Comparison of ENCODE assay signal across 11 mouse cellular contexts in genomic region chr6:117563704-117564103, GRCm38 (mm10).
A peak's percentile ranks its signal among the peaks of the same experiment; 100 is the strongest.
DNase-seq lines count a peak whose midpoint lies in the region; ATAC-seq and TF ChIP-seq lines count a peak whose summit lies in the region.
"Had no signal": no experiment of that assay in that cellular context is flagged by ENCODE, and none has a peak within 500 bp of the region (broad histone marks: within the 10 kb centered on the region; RNA-seq: fewer than 3 reads in every experiment).

No protein-coding gene starts in this region.

- no peak overlapping the region for H3K9ac ChIP-seq in heart, embryonic 14.5 days (ENCODE audit: low read length)
- H3K9ac ChIP-seq in heart, adult 2 months (ENCODE audit: low read depth, low read length): no peak overlapping the region
- H3K9ac ChIP-seq in midbrain, postnatal 0 days (replicated peaks; ENCODE audit: low read length, poor library complexity, severe bottlenecking): no peak overlapping the region
- H3K9ac ChIP-seq in midbrain, embryonic 15.5 days: no peak overlapping the region
- H3K9ac ChIP-seq: hindbrain, embryonic 15.5 days had no signal

- no peak for ATAC-seq in heart, embryonic 14.5 days (ENCODE audit: insufficient number of reproducible peaks, insufficient read depth, low FRiP score, low read depth)
- ATAC-seq in midbrain, postnatal 0 days (ENCODE audit: low FRiP score): no peak
- no peak for ATAC-seq in midbrain, embryonic 15.5 days (replicated peaks)

- TF ChIP-seq POLR2A in heart, adult 2 months (IDR thresholded peaks at IDR 0.05; ENCODE audit: insufficient read depth, low read depth, low read length): no peak

- 0 out of 2 replicates have a peak overlapping the region, but pooled peaks have one; percentile 18 for H3K4me2 ChIP-seq in heart, embryonic 14.5 days (ENCODE audit: low read length)
- no peak overlapping the region for H3K4me2 ChIP-seq in midbrain, postnatal 0 days (ENCODE audit: low read depth, low read length, poor library complexity, severe bottlenecking)
- no peak overlapping the region for H3K4me2 ChIP-seq in midbrain, embryonic 15.5 days
- H3K4me2 ChIP-seq: hindbrain, embryonic 15.5 days; midbrain, embryonic 11.5 days had no signal

- H3K36me3 ChIP-seq in heart, embryonic 14.5 days (ENCODE audit: control insufficient read depth, insufficient read depth, low read length): no peaks in the 10 kb centered on the region
- H3K36me3 ChIP-seq in heart, adult 2 months (ENCODE audit: control insufficient read depth, insufficient read depth, low read length): no peaks in the 10 kb centered on the region; the same call in 1 of the 2 replicates
- no peaks in the 10 kb centered on the region for H3K36me3 ChIP-seq in midbrain, postnatal 0 days (ENCODE audit: insufficient read depth, low read length)
- H3K36me3 ChIP-seq in midbrain, embryonic 15.5 days (replicated peaks): no peaks in the 10 kb centered on the region
- H3K36me3 ChIP-seq: hindbrain, embryonic 15.5 days had no signal

- WGBS in heart, embryonic 14.5 days: 88% methylated on average over 1 of the region's 1 CpGs
- 97% methylated on average over 1 of the region's 1 CpGs for WGBS in heart, adult 2 months
- WGBS in midbrain, postnatal 0 days: 96% methylated on average over 1 of the region's 1 CpGs
- 83% methylated on average over 1 of the region's 1 CpGs for WGBS in midbrain, embryonic 15.5 days

- no peak for TF ChIP-seq CTCF in heart, adult 2 months (IDR thresholded peaks at IDR 0.05)
- TF ChIP-seq CTCF in midbrain, postnatal 0 days (IDR thresholded peaks at IDR 0.05): no peak
- no peak for TF ChIP-seq CTCF in left cerebral cortex, adult 2 months (IDR thresholded peaks at IDR 0.05)

- H3K9me3 ChIP-seq in heart, embryonic 14.5 days (ENCODE audit: control insufficient read depth, low read length): no peaks in the 10 kb centered on the region
- no peaks in the 10 kb centered on the region for H3K9me3 ChIP-seq in midbrain, postnatal 0 days (ENCODE audit: low read length)
- no peaks in the 10 kb centered on the region for H3K9me3 ChIP-seq in midbrain, embryonic 15.5 days
- H3K9me3 ChIP-seq: hindbrain, embryonic 15.5 days had no signal

- H3K4me1 ChIP-seq in heart, embryonic 14.5 days (ENCODE audit: control insufficient read depth in 2 of 2, insufficient read depth in 2 of 2, low read length in 2 of 2): peaks cover 21 to 35% of the 10 kb centered on the region in 2 experiments
- H3K4me1 ChIP-seq in heart, adult 2 months (ENCODE audit: control insufficient read depth, insufficient read depth, low read length): peaks cover 4% of the 10 kb centered on the region
- H3K4me1 ChIP-seq in midbrain, postnatal 0 days (ENCODE audit: insufficient read depth, low read length): no peaks in the 10 kb centered on the region
- no peaks in the 10 kb centered on the region for H3K4me1 ChIP-seq in midbrain, embryonic 15.5 days
- H3K4me1 ChIP-seq: hindbrain, embryonic 15.5 days had no signal

- H3K27ac ChIP-seq in heart, embryonic 14.5 days (replicated peaks in 1 of 2; ENCODE audit: control insufficient read depth in 1 of 2, insufficient read depth in 1 of 2, low read depth in 2 of 2, low read length in 2 of 2): no peak overlapping the region
- H3K27ac ChIP-seq in heart, adult 2 months: no peak overlapping the region
- H3K27ac ChIP-seq in midbrain, postnatal 0 days (ENCODE audit: low read depth, low read length): no peak overlapping the region
- no peak overlapping the region for H3K27ac ChIP-seq in midbrain, embryonic 15.5 days
- peak overlapping the region; percentile 56; the same call in 1 of the 2 replicates for H3K27ac ChIP-seq in left cerebral cortex, adult 2 months
- H3K27ac ChIP-seq: hindbrain, embryonic 15.5 days had no signal

- intact Hi-C loops in heart, adult 2 months (cut with DNase I): no loop called here
- intact Hi-C loops in left cerebral cortex, adult 2 months (cut with DNase I): loop anchor here (10.0 kb wide), 1 partner anchor 659 kb away; no protein-coding TSS in a partner anchor

- no peak for DNase-seq in heart, adult 2 months
- DNase-seq in midbrain, postnatal 0 days (ENCODE audit: low spot score): peak; percentile 46
- DNase-seq in left cerebral cortex, adult 2 months (ENCODE audit: extremely low spot score in 1 of 2, low spot score in 2 of 2): peak; percentile 25 to 26
- DNase-seq in telencephalon, adult 2 months (ENCODE audit: low read depth, low spot score): peak; percentile 52
- no peak for DNase-seq in adrenal gland, postnatal 4 days (ENCODE audit: low spot score in 2 of 2)
- DNase-seq: kidney, postnatal 14 days; lung, adult 18-20 months had no signal

- no peaks in the 10 kb centered on the region for H3K79me2 ChIP-seq in heart, adult 2 months (replicated peaks; ENCODE audit: control insufficient read depth, insufficient read depth, low read length)

- no peak overlapping the region for H3K4me3 ChIP-seq in heart, embryonic 14.5 days (ENCODE audit: control insufficient read depth in 1 of 2, insufficient read depth in 1 of 2, low read depth in 1 of 2, low read length in 2 of 2)
- no peak overlapping the region for H3K4me3 ChIP-seq in heart, adult 2 months
- H3K4me3 ChIP-seq in midbrain, postnatal 0 days (ENCODE audit: low read depth, low read length): no peak overlapping the region
- H3K4me3 ChIP-seq in midbrain, embryonic 15.5 days: no peak overlapping the region
- H3K4me3 ChIP-seq in left cerebral cortex, adult 2 months: no peak overlapping the region
- H3K4me3 ChIP-seq: hindbrain, embryonic 15.5 days had no signal

- H3K27me3 ChIP-seq in heart, embryonic 14.5 days (ENCODE audit: control insufficient read depth, insufficient read depth, low read length): peaks cover 8% of the 10 kb centered on the region; the same call in 1 of the 2 replicates
- H3K27me3 ChIP-seq in heart, adult 2 months (ENCODE audit: control insufficient read depth, insufficient read depth, low read length): no peaks in the 10 kb centered on the region; the same call in 1 of the 2 replicates
- H3K27me3 ChIP-seq in midbrain, postnatal 0 days (ENCODE audit: insufficient read depth, low read length): no peaks in the 10 kb centered on the region; the same call in 1 of the 2 replicates
- no peaks in the 10 kb centered on the region for H3K27me3 ChIP-seq in midbrain, embryonic 15.5 days (replicated peaks)
- H3K27me3 ChIP-seq: hindbrain, embryonic 15.5 days had no signal

- TF ChIP-seq EP300 in heart, adult 2 months (IDR thresholded peaks at IDR 0.05; ENCODE audit: insufficient read depth, low read depth, low read length): no peak

Comparison
In these comparisons a context has a peak if more than half of its experiments do, and no peak if none do; other contexts are left out.
1. DNase-seq: peak in midbrain, postnatal 0 days (single experiment), left cerebral cortex, adult 2 months (2 of 2) and telencephalon, adult 2 months (single experiment); none in heart, adult 2 months (0 of 2) and adrenal gland, postnatal 4 days (0 of 2).